In the genomic region with DNA sequence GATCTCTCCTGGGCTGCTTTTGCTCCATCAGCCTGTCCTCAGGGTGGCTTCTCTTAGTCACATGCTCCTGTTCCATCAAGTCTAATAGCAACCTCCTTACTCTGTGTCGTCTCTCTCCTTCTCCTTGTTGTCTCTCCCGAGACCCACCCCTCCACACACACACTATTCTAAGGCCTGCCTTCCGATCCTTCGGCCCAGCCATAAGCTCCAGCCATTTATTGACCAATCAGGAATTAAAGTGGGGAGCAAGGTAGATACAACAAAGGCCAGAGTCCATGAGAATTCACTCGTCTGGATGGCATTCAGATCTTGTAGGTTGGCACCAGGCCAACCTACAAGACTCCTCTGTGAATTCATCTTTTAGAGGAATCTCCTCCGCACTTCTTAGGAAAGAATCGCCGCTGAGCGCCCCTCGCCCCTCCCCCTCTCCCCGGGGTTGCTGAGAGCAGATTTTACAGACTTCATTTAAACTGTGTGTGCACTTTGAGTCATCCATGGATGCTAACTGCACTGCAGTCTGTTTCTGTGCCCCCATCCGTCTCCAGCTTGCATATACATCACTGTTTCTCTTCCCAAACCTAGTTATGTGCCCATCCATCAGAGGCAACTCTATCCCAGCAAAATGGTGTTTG, we compare ENCODE assay signal across 28 mouse cellular contexts. TPM values are rescaled to one million over a fixed set of nuclear protein-coding genes. Genes with fewer than 3 reads are reported as not detected.
DNase-seq lines count a peak whose midpoint lies in the region; ATAC-seq lines count a peak whose summit lies in the region.
"Had no signal": no experiment of that assay in that cellular context is flagged by ENCODE, and none has a peak within 500 bp of the region (broad histone marks: within the 10 kb centered on the region; RNA-seq: fewer than 3 reads in every experiment).

No protein-coding gene starts in this region.

- H3K4me2 ChIP-seq in hindbrain, embryonic 16.5 days (ENCODE audit: low read length) = peak overlapping the region; percentile 27
- no peak overlapping the region for H3K4me2 ChIP-seq in hindbrain, embryonic 12.5 days (replicated peaks)
- peak overlapping the region; percentile 2; the same call in 1 of the 2 replicates for H3K4me2 ChIP-seq in intestine, embryonic 16.5 days (ENCODE audit: low read depth, low read length)
- H3K4me2 ChIP-seq in neural tube, embryonic 15.5 days = peak overlapping the region; percentile 17; the same call in 1 of the 2 replicates
- H3K4me2 ChIP-seq: embryonic facial prominence, embryonic 13.5 days; heart, embryonic 15.5 days; hindbrain, embryonic 13.5 days; limb, embryonic 15.5 days; liver, embryonic 13.5 days; neural tube, embryonic 12.5 days had no signal

- H3K27me3 ChIP-seq in hindbrain, embryonic 16.5 days (replicated peaks; ENCODE audit: control insufficient read depth, insufficient read depth, low read length) = no peaks in the 10 kb centered on the region; the same call in 1 of the 2 replicates
- H3K27me3 ChIP-seq in hindbrain, embryonic 12.5 days = no peaks in the 10 kb centered on the region
- H3K27me3 ChIP-seq in intestine, embryonic 16.5 days (replicated peaks; ENCODE audit: control insufficient read depth, insufficient read depth, low read length) = no peaks in the 10 kb centered on the region
- H3K27me3 ChIP-seq in neural tube, embryonic 15.5 days (replicated peaks) = no peaks in the 10 kb centered on the region
- H3K27me3 ChIP-seq: embryonic facial prominence, embryonic 13.5 days; heart, embryonic 15.5 days; hindbrain, embryonic 13.5 days; limb, embryonic 15.5 days; liver, embryonic 13.5 days; neural tube, embryonic 12.5 days had no signal

- no peak overlapping the region for H3K4me3 ChIP-seq in hindbrain, embryonic 16.5 days (ENCODE audit: low read length)
- H3K4me3 ChIP-seq in hindbrain, embryonic 12.5 days = no peak overlapping the region
- no peak overlapping the region for H3K4me3 ChIP-seq in intestine, embryonic 16.5 days (ENCODE audit: low read length)
- no peak overlapping the region for H3K4me3 ChIP-seq in neural tube, embryonic 15.5 days (replicated peaks)
- H3K4me3 ChIP-seq: embryonic facial prominence, embryonic 13.5 days; forebrain, embryonic 10.5 days; heart, embryonic 15.5 days; hindbrain, embryonic 13.5 days; limb, embryonic 15.5 days; liver, embryonic 13.5 days; neural tube, embryonic 12.5 days had no signal

- 0 out of 2 replicates have a peak, but pooled peaks have one; percentile 9 for ATAC-seq in hindbrain, embryonic 16.5 days
- ATAC-seq in hindbrain, embryonic 12.5 days (ENCODE audit: low FRiP score) = no peak
- peak; percentile 78 for ATAC-seq in intestine, embryonic 16.5 days
- no peak for ATAC-seq in neural tube, embryonic 15.5 days (ENCODE audit: low FRiP score)
- ATAC-seq: forebrain, postnatal 0 days; midbrain, embryonic 16.5 days had no signal

- no peaks in the 10 kb centered on the region for H3K36me3 ChIP-seq in hindbrain, embryonic 16.5 days (ENCODE audit: control insufficient read depth, insufficient read depth, low read length)
- H3K36me3 ChIP-seq in hindbrain, embryonic 12.5 days = no peaks in the 10 kb centered on the region
- H3K36me3 ChIP-seq in intestine, embryonic 16.5 days (ENCODE audit: control insufficient read depth, insufficient read depth, low read length) = no peaks in the 10 kb centered on the region
- no peaks in the 10 kb centered on the region for H3K36me3 ChIP-seq in neural tube, embryonic 15.5 days
- H3K36me3 ChIP-seq: embryonic facial prominence, embryonic 13.5 days; forebrain, embryonic 10.5 days; heart, embryonic 15.5 days; hindbrain, embryonic 13.5 days; limb, embryonic 15.5 days; liver, embryonic 13.5 days; neural tube, embryonic 12.5 days had no signal

- peak; percentile 22 for DNase-seq in right cerebral cortex, postnatal 14 days
- DNase-seq in right cerebral cortex, adult 18-20 months = no peak
- no peak for DNase-seq in adipocyte (ENCODE audit: low spot score)
- DNase-seq: adrenal gland, adult 2 months; adrenal gland, postnatal 36 days; B cell, adult 2 months; cerebellum, adult 2 months; cerebellum, postnatal 36 days; forebrain, postnatal 0 days; kidney, adult 2 months; layer of hippocampus, postnatal 36 days; left cerebral cortex, postnatal 4 days; liver, embryonic 13.5 days; lung, adult 18-20 months; lung, postnatal 14 days; thymus, postnatal 25 days had no signal

- 45% methylated on average over 12 of the region's 12 CpGs for WGBS in hindbrain, embryonic 16.5 days
- WGBS in hindbrain, embryonic 12.5 days = 56% methylated on average over 12 of the region's 12 CpGs
- WGBS in intestine, embryonic 16.5 days = 43% methylated on average over 12 of the region's 12 CpGs
- 45% methylated on average over 12 of the region's 12 CpGs for WGBS in neural tube, embryonic 15.5 days

- no peaks in the 10 kb centered on the region for H3K9me3 ChIP-seq in hindbrain, embryonic 16.5 days (ENCODE audit: control insufficient read depth, low read length)
- H3K9me3 ChIP-seq in hindbrain, embryonic 12.5 days (replicated peaks) = no peaks in the 10 kb centered on the region
- no peaks in the 10 kb centered on the region for H3K9me3 ChIP-seq in intestine, embryonic 16.5 days (ENCODE audit: control insufficient read depth, low read length)
- no peaks in the 10 kb centered on the region for H3K9me3 ChIP-seq in neural tube, embryonic 15.5 days (replicated peaks)
- H3K9me3 ChIP-seq: embryonic facial prominence, embryonic 13.5 days; forebrain, embryonic 10.5 days; heart, embryonic 15.5 days; hindbrain, embryonic 13.5 days; limb, embryonic 15.5 days; liver, embryonic 13.5 days; neural tube, embryonic 12.5 days had no signal

- peaks cover 3% of the 10 kb centered on the region; the same call in 1 of the 2 replicates for H3K4me1 ChIP-seq in hindbrain, embryonic 16.5 days (ENCODE audit: control insufficient read depth, insufficient read depth, low read depth, low read length)
- peaks cover 4% of the 10 kb centered on the region for H3K4me1 ChIP-seq in hindbrain, embryonic 12.5 days
- H3K4me1 ChIP-seq in intestine, embryonic 16.5 days (ENCODE audit: control insufficient read depth, insufficient read depth, low read length) = peaks cover 3% of the 10 kb centered on the region
- H3K4me1 ChIP-seq in neural tube, embryonic 15.5 days = peaks cover 5% of the 10 kb centered on the region; the same call in 1 of the 2 replicates
- H3K4me1 ChIP-seq: liver, embryonic 13.5 days had no signal

- H3K9ac ChIP-seq in hindbrain, embryonic 16.5 days (ENCODE audit: low read depth, low read length) = no peak overlapping the region
- no peak overlapping the region for H3K9ac ChIP-seq in hindbrain, embryonic 12.5 days
- H3K9ac ChIP-seq in intestine, embryonic 16.5 days (ENCODE audit: low read depth, low read length) = no peak overlapping the region
- no peak overlapping the region for H3K9ac ChIP-seq in neural tube, embryonic 15.5 days (replicated peaks)
- H3K9ac ChIP-seq: embryonic facial prominence, embryonic 13.5 days; forebrain, postnatal 0 days; heart, embryonic 15.5 days; hindbrain, embryonic 13.5 days; limb, embryonic 15.5 days; liver, embryonic 13.5 days; neural tube, embryonic 12.5 days had no signal

- no peak overlapping the region for H3K27ac ChIP-seq in hindbrain, embryonic 16.5 days (ENCODE audit: low read depth, low read length)
- H3K27ac ChIP-seq in hindbrain, embryonic 12.5 days = no peak overlapping the region
- peak overlapping the region; percentile 29; the same call in 1 of the 2 replicates for H3K27ac ChIP-seq in intestine, embryonic 16.5 days (ENCODE audit: low read length)
- H3K27ac ChIP-seq in neural tube, embryonic 15.5 days (replicated peaks) = no peak overlapping the region
- H3K27ac ChIP-seq: embryonic facial prominence, embryonic 13.5 days; forebrain, embryonic 10.5 days; heart, embryonic 15.5 days; hindbrain, embryonic 13.5 days; kidney, postnatal 0 days; limb, embryonic 15.5 days; liver, embryonic 13.5 days; neural tube, embryonic 12.5 days had no signal

RNA-seq across cellular contexts. Expression of a gene that starts 45.4 kb away (rescaled TPM):
- 2.3 and 2.5 TPM in 2 replicates for polyA plus RNA-seq in hindbrain, embryonic 16.5 days (2015; fragmentation: Nextera tagmentation; extraction: Ambion mirVana)
- 1.5 and 1.7 TPM in 2 replicates for polyA plus RNA-seq in hindbrain, embryonic 12.5 days (2016; fragmentation: Nextera tagmentation; extraction: Ambion mirVana)
- 1.7 and 1.8 TPM in 2 replicates for polyA plus RNA-seq in intestine, embryonic 16.5 days (2015; fragmentation: Nextera tagmentation; extraction: Ambion mirVana)
- polyA plus RNA-seq in neural tube, embryonic 15.5 days (2015; fragmentation: Nextera tagmentation; extraction: Ambion mirVana) = 1.8 and 2.6 TPM in 2 replicates

RNA-seq across cellular contexts. Expression of a gene that starts 58.4 kb away (rescaled TPM):
- 1.1 and 1.5 TPM in 2 replicates for polyA plus RNA-seq in hindbrain, embryonic 16.5 days (2015; fragmentation: Nextera tagmentation; extraction: Ambion mirVana)
- polyA plus RNA-seq in hindbrain, embryonic 12.5 days (2016; fragmentation: Nextera tagmentation; extraction: Ambion mirVana) = 1.0 and 1.7 TPM in 2 replicates
- polyA plus RNA-seq in intestine, embryonic 16.5 days (2015; fragmentation: Nextera tagmentation; extraction: Ambion mirVana) = 11.3 and 17.0 TPM in 2 replicates
- polyA plus RNA-seq in neural tube, embryonic 15.5 days (2015; fragmentation: Nextera tagmentation; extraction: Ambion mirVana) = 1.0 and 1.6 TPM in 2 replicates

Comparison
In these comparisons a context has a peak if more than half of its experiments do, and no peak if none do; other contexts are left out.
1. ATAC-seq: peak in hindbrain, embryonic 16.5 days (single experiment) and intestine, embryonic 16.5 days (single experiment); none in hindbrain, embryonic 12.5 days (single experiment) and neural tube, embryonic 15.5 days (single experiment).